ENCODE assay signal across 8 mouse cellular contexts in the genomic region with DNA sequence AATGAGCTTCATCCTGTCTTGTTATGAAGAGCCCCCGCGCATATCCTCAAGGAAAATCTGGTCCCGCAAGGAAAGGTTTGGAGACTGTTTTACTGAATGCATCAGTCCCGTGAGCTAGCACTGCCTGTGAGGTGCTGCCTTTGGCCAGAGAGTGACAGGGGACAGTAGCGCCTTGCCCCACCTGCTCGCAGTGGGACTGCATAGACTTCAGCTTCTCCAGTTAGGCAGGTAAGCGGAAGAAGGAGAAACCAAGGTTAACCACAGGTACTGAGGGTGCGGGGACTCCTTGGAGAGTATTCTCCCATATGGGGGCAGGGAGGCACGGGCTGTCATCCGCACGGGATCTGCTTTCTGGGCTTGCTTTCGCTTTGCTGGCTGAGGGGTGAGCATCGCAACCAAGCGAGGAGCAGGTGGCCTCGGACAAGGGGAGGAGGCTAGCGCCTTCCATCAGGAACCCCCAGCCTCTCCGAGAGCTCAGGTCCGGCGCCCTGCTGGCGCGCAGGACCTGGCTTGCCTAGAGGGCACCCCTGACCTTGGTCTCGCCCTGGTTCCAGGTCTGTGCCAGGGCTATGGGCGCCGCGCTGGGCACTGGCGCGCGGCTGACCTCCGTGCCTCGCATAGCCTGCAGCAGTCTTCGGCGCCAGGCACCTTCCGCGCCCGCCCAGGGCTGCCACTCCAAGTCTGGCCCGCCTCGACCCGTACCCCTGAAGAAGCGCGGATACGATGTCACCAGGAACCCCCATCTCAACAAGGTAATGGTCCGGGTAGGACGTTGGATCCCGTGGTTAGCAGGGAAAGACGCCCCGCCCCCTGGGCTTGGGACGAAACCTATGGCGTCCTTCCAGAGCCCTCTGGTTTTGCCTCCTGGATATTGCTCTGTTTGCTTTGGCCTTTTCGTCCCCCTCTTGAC. TPM values are rescaled to one million over a fixed set of nuclear protein-coding genes. Genes with fewer than 3 reads are reported as not detected.
A peak's percentile ranks its signal among the peaks of the same experiment; 100 is the strongest.
DNase-seq lines count a peak whose midpoint lies in the region; ATAC-seq lines count a peak whose summit lies in the region.

A gene (plus strand): TSS at position 51 of the 910 bp plus-strand sequence.

- no peaks in the 10 kb centered on the region for H3K36me3 ChIP-seq in intestine, embryonic 15.5 days

- peak; percentile 86 for ATAC-seq in intestine, embryonic 15.5 days
- peak; percentile 54 for ATAC-seq in megakaryocyte progenitor cell, adult 5-6 weeks (replicated peaks; ENCODE audit: poor library complexity)

- H3K27me3 ChIP-seq in intestine, embryonic 15.5 days (replicated peaks), result no peaks in the 10 kb centered on the region

- DNase-seq in layer of hippocampus, adult 11-12 months (ENCODE audit: low spot score), result peak; percentile 63
- no peak for DNase-seq in layer of hippocampus, adult 9-10 months (ENCODE audit: low spot score)
- DNase-seq in embryo, embryonic 11 days, result peak; percentile 79
- peak; percentile 72 to 73 for DNase-seq in gastrocnemius, postnatal 36 days
- peak in 1 of 2 experiments; percentile 76 for DNase-seq in left cerebral cortex, postnatal 10 days (ENCODE audit: extremely low spot score in 1 of 2, low spot score in 2 of 2)
- DNase-seq in right cerebral cortex, postnatal 36 days (ENCODE audit: low spot score in 2 of 2), result peak; percentile 32 to 52

- intact Hi-C loops in gastrocnemius, postnatal 36 days (cut with DNase I), result loop anchor here (5.0 kb wide), 1 partner anchor 70 kb away; no protein-coding TSS in a partner anchor
- intact Hi-C loops in left cerebral cortex, postnatal 10 days (cut with DNase I), result no loop called here

- no peaks in the 10 kb centered on the region for H3K9me3 ChIP-seq in intestine, embryonic 15.5 days

- H3K27ac ChIP-seq in intestine, embryonic 15.5 days, result no peak within 1 kb of the TSS

- peak within 1 kb of the TSS; percentile 98 for H3K4me2 ChIP-seq in intestine, embryonic 15.5 days (replicated peaks)

- WGBS in intestine, embryonic 15.5 days, result 4% methylated on average over 49 of the region's 49 CpGs

- no peaks in the 10 kb centered on the region for H3K4me1 ChIP-seq in intestine, embryonic 15.5 days (replicated peaks)

- peak within 1 kb of the TSS; percentile 70 for H3K4me3 ChIP-seq in intestine, embryonic 15.5 days (replicated peaks)

- H3K9ac ChIP-seq in intestine, embryonic 15.5 days, result peak within 1 kb of the TSS; percentile 66

RNA-seq across cellular contexts. Expression of the gene that starts here (rescaled TPM):
- 100 to 1,000 TPM; 108 to 125 TPM for total RNA-seq in gastrocnemius, postnatal 36 days (2021)
- polyA plus RNA-seq in intestine, embryonic 15.5 days (2015; fragmentation: Nextera tagmentation; extraction: Ambion mirVana), result 3.3 and 3.6 TPM in 2 replicates
- 10 to 100 TPM; 64.2 to 67.3 TPM for total RNA-seq in left cerebral cortex, postnatal 10 days (2021)
- total RNA-seq in megakaryocyte progenitor cell, adult 5-6 weeks (2015), result not detected in 2 replicates
- total RNA-seq in megakaryocyte progenitor cell, adult 5-6 weeks (2017), result not detected in 2 replicates

Comparison
In these comparisons a context has a peak if more than half of its experiments do, and no peak if none do; other contexts are left out.
1. RNA of the gene that starts here (total RNA-seq): 108 to 125 TPM in gastrocnemius, postnatal 36 days and 64.2 to 67.3 TPM in left cerebral cortex, postnatal 10 days; not detected in megakaryocyte progenitor cell, adult 5-6 weeks; every median in the first group is over 10 times any median in the second.
2. Peak in ATAC-seq in megakaryocyte progenitor cell, adult 5-6 weeks; RNA of the gene not detected or under 1 TPM.